Mouse (Mus musculus) retina, postnatal 7 days (tissue): Measurements from ENCODE around the gene Hnrnpl.
A peak's percentile ranks its signal among the peaks of the same experiment; 100 is the strongest.

Source experiments
- DNase-seq: peaks from one replicate; pipeline ENCODE4 v3.0.0-alpha.2; 2012; ENCODE audit warnings: low read depth, low spot score

Hnrnpl gene

GRCm38 (mm10) chr7:28829821-28830220, 21.5 kb downstream of the Hnrnpl start:
- DNase-seq: no peak

GRCm38 (mm10) chr7:28830981-28831380, 22.6 kb downstream of the Hnrnpl start:
- no peak for DNase-seq

- no peak for DNase-seq
Measured at GRCm38 (mm10) chr7:28831411-28832125, 23.2 kb downstream of the Hnrnpl start.

GRCm38 (mm10) chr7:28832137-28832536, 23.8 kb downstream of the Hnrnpl start:
- DNase-seq: no peak

GRCm38 (mm10) chr7:28833723-28834347, 25.5 kb downstream of the Hnrnpl start, which contains the start of gene Lgals4:
Gene Lgals4, plus strand, starts transcription at chr7:28833854.
- no peak for DNase-seq

GRCm38 (mm10) chr7:28836936-28837335, 28.6 kb downstream of the Hnrnpl start:
- DNase-seq: no peak

GRCm38 (mm10) chr7:28838331-28838730, 30.0 kb downstream of the Hnrnpl start:
- no peak for DNase-seq

GRCm38 (mm10) chr7:28847273-28847672, 38.9 kb downstream of the Hnrnpl start:
- no peak for DNase-seq

GRCm38 (mm10) chr7:28849700-28850236, 41.4 kb downstream of the Hnrnpl start:
- DNase-seq: no peak

GRCm38 (mm10) chr7:28850642-28851041, 42.3 kb downstream of the Hnrnpl start:
- DNase-seq: no peak

GRCm38 (mm10) chr7:28859953-28860352, 51.6 kb downstream of the Hnrnpl start:
- DNase-seq: no peak

- DNase-seq: no peak
Measured at GRCm38 (mm10) chr7:28860898-28861297, 52.6 kb downstream of the Hnrnpl start.

GRCm38 (mm10) chr7:28862817-28863499, 54.6 kb downstream of the Hnrnpl start:
- no peak for DNase-seq

GRCm38 (mm10) chr7:28863540-28863939, 55.2 kb downstream of the Hnrnpl start, which contains the start of gene Lgals7:
Gene Lgals7, plus strand, starts transcription at chr7:28863853.
- no peak for DNase-seq

GRCm38 (mm10) chr7:28864288-28864750, 56.0 kb downstream of the Hnrnpl start:
- no peak for DNase-seq

- no peak for DNase-seq
Measured at GRCm38 (mm10) chr7:28865481-28866300, 57.4 kb downstream of the Hnrnpl start.

GRCm38 (mm10) chr7:28866769-28867507, 58.6 kb downstream of the Hnrnpl start:
- no peak for DNase-seq

GRCm38 (mm10) chr7:28867508-28868340, 59.4 kb downstream of the Hnrnpl start:
- DNase-seq: peak; percentile 67

- no peak for DNase-seq
Measured at GRCm38 (mm10) chr7:28870901-28871664, 62.7 kb downstream of the Hnrnpl start.
